Mouse (Mus musculus) limb, embryonic 11.5 days (tissue): ENCODE measurements around the gene Sdhaf4. TPM values are rescaled to one million over a fixed set of nuclear protein-coding genes. Genes with fewer than 3 reads are reported as not detected.
"Not testable (repeated sequence)": the region's sequence is repeated elsewhere in the genome, so short reads cannot be mapped to it uniquely, and the experiment has no call there.

Experiments
- ATAC-seq: fragments of 200-750 bp; cut with Nextera tagmentation; 2 replicates; pipeline ENCODE4 v1.8.0; 2017; ENCODE audit warnings: low read depth; ENCODE audit not compliant: insufficient number of reproducible peaks, low FRiP score, low TSS enrichment
- DNase-seq: peaks from one replicate; pipeline ENCODE4 v3.0.0-alpha.2; 2015; ENCODE audit warnings: low spot score
- H3K27ac ChIP-seq: fragments of 300-500 bp; sonication (generic); replicated peaks from 2 replicates; pipeline ENCODE4 v1.5.1; 2014; ENCODE audit warnings: low read depth, mild to moderate bottlenecking, low read length
- H3K27me3 ChIP-seq: fragments of 300-500 bp; sonication (generic); 2 replicates; pipeline ENCODE4 v1.6.1; 2014; ENCODE audit warnings: mild to moderate bottlenecking, low read length, mixed read lengths; ENCODE audit not compliant: control insufficient read depth, insufficient read depth
- H3K36me3 ChIP-seq: fragments of 300-500 bp; sonication (generic); 2 replicates; pipeline ENCODE4 v1.6.1; 2014; ENCODE audit warnings: mild to moderate bottlenecking, low read length, moderate library complexity, mixed read lengths; ENCODE audit not compliant: control insufficient read depth, insufficient read depth
- H3K4me1 ChIP-seq: fragments of 300-500 bp; sonication (generic); 2 replicates; pipeline ENCODE4 v1.6.1; 2014; ENCODE audit warnings: low read length, mixed read lengths; ENCODE audit not compliant: control insufficient read depth, insufficient read depth
- H3K4me2 ChIP-seq: fragments of 300-500 bp; sonication (generic); 2 replicates; pipeline ENCODE4 v1.6.1; 2014; ENCODE audit warnings: low read depth, mild to moderate bottlenecking, moderate library complexity; ENCODE audit not compliant: severe bottlenecking
- H3K4me3 ChIP-seq: fragments of 300-500 bp; sonication (generic); 2 replicates; pipeline ENCODE4 v1.5.1; 2014; ENCODE audit warnings: low read depth, low read length
- H3K9ac ChIP-seq: fragments of 300-500 bp; sonication (generic); 2 replicates; pipeline ENCODE4 v1.6.1; 2014; ENCODE audit warnings: mild to moderate bottlenecking, low read length
- H3K9me3 ChIP-seq: fragments of 300-500 bp; sonication (generic); 2 replicates; pipeline ENCODE4 v1.6.1; 2016; ENCODE audit warnings: low read length; ENCODE audit not compliant: control insufficient read depth
- WGBS: fragments of 180-500 bp; shearing (Covaris S2); extraction: QIAGEN DNeasy Blood & Tissue Kit; methylation state at CpG from one replicate; pipeline ENCODE4 v1.1.7; 2014; 5-methylcytosine and 5-hydroxymethylcytosine counted together
- polyA plus RNA-seq: library from polyadenylated mRNA; unstranded; fragments of >200 nt; fragmentation: Nextera tagmentation; extraction: Ambion mirVana; gene quantifications from 2 replicates; pipeline ENCODE4 v1.2.1, GENCODE M21; 2014

Sdhaf4 gene
- polyA plus RNA-seq, 1 experiment from 2014 or later: 98.4 TPM

DNA sequence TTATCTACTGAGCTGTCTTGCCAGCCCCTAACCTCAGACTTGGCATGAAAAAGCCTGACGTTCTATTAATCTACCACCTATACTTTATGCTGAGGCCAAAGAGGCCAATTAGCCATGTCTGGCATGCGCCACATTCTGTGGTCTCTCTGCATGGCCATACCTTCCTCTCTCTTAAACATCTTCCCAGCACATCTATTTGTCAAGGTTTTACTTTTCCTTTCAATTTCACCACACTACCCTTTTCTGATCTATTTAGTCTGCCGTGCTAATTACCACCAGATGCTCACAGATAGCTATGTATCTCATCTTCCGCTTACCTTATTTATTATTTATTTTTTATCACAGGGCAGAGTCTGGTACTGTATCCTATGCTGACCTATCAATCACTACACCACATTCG lies 6.1 kb downstream of the Sdhaf4 start:
- DNase-seq (no peak), ATAC-seq (no peak)
- H3K27ac ChIP-seq: no peak overlapping the region
- H3K27me3 ChIP-seq: no peaks in the 10 kb centered on the region
- peaks cover 2% of the 10 kb centered on the region; the same call in 1 of the 2 replicates for H3K36me3 ChIP-seq
- whole genome bisulfite sequencing: 93% methylated on average over 5 of the region's 5 CpGs
- H3K4me2 ChIP-seq: no peak overlapping the region
- no peak overlapping the region for H3K4me3 ChIP-seq
- H3K4me1 ChIP-seq: no peaks in the 10 kb centered on the region
- H3K9me3 ChIP-seq: no peaks in the 10 kb centered on the region
- no peak overlapping the region for H3K9ac ChIP-seq

DNA sequence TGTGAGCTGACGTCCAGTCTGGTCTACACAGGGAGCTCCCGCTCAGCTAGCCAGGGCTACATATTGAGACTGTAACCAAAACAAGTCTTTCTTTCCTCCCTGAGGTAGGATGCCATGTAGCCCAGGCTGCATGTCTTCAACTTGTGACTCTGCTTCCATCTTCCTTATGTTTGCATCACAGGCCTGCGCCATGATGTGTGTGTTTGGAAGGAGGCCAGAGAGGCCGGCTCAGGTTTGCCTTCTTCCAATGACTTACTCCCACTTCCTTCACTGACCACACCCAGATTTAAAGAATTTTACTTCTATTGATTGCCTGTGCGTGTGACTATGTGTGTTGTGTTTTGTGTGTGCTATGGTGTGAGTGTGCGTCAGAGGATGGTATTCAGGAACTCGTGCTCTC lies 6.6 kb downstream of the Sdhaf4 start:
- Histone ChIP-seq H3K4me3 (no peak overlapping the region), H3K9ac (no peak overlapping the region), H3K4me2 (no peak overlapping the region), H3K27ac (no peak overlapping the region), H3K27me3 (no peaks in the 10 kb centered on the region), H3K9me3 (no peaks in the 10 kb centered on the region), H3K4me1 (no peaks in the 10 kb centered on the region), H3K36me3 (peaks cover 2% of the 10 kb centered on the region; the same call in 1 of the 2 replicates)
- DNase-seq (no peak), ATAC-seq (no peak)
- 95% methylated on average over 7 of the region's 7 CpGs for WGBS

DNA sequence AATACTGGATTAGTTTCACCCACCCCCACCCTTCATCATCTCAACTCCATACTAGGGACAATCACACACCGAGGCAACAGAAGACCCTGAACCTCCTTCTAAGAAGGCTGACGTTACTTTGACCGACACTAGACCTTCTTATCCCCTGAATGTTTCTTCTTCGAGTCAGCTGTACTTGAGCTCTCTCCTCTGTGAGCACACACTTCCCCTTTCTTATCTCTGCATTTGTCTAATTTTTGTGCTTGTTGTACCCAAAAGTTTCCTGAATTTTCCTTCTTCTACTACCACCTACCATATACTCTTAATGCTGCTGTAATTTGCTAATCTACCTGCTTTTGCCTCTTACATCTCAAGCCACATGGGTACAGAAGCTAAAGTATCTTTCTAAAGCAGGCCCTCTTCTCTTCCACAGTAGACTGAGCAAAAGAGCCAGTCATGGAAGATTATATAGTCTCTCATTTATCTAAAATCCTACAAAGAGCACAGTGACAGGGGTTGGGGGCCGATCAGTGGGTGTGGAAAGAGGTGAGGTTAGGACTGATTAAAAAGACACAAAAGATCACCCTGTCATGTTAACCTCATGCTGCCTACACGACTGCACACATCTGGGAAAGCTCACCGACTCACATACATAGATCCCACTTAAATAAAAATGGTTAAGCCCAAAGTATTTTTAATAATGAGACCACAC lies 7.2 kb downstream of the Sdhaf4 start:
- no peak overlapping the region for H3K4me2 ChIP-seq

DNA sequence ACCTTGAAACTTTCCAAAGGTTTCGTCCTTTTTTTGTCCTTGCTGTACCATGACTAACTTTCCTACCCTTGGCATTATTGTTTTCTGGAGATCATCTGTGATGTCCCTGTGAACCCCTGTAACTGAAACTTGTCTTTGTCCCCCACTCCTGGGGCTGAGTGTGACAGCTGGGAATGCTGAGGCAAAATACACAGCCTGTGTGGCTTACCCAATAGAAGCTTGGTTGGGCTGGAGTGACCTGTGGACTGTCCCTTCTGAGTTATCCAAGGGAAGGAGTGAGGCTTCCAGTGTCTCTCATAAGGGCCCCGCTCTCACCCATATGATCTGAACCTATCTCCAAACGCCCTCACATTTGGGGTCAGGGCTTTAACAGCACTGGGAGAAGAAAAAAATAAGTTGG lies 8.0 kb downstream of the Sdhaf4 start:
- peaks cover 2% of the 10 kb centered on the region; the same call in 1 of the 2 replicates for H3K36me3 ChIP-seq
- H3K27me3 ChIP-seq: no peaks in the 10 kb centered on the region
- H3K4me2 ChIP-seq: no peak overlapping the region
- no peaks in the 10 kb centered on the region for H3K9me3 ChIP-seq
- WGBS: 88% methylated on average over 3 of the region's 3 CpGs
- ATAC-seq (no peak), DNase-seq (no peak)
- no peak overlapping the region for H3K9ac ChIP-seq
- no peak overlapping the region for H3K27ac ChIP-seq
- no peak overlapping the region for H3K4me3 ChIP-seq
- no peaks in the 10 kb centered on the region for H3K4me1 ChIP-seq

More for the DNA sequence above, 7.2 kb downstream of the Sdhaf4 start:
- H3K36me3 ChIP-seq: peaks cover 2% of the 10 kb centered on the region; the same call in 1 of the 2 replicates
- H3K4me1 ChIP-seq: no peaks in the 10 kb centered on the region
- no peaks in the 10 kb centered on the region for H3K9me3 ChIP-seq
- 93% methylated on average over 7 of the region's 7 CpGs for WGBS
- DNase-seq: no peak
- H3K9ac ChIP-seq: no peak overlapping the region
- no peak overlapping the region for H3K4me3 ChIP-seq
- no peak for ATAC-seq
- H3K27ac ChIP-seq: no peak overlapping the region
- H3K27me3 ChIP-seq: no peaks in the 10 kb centered on the region

DNA sequence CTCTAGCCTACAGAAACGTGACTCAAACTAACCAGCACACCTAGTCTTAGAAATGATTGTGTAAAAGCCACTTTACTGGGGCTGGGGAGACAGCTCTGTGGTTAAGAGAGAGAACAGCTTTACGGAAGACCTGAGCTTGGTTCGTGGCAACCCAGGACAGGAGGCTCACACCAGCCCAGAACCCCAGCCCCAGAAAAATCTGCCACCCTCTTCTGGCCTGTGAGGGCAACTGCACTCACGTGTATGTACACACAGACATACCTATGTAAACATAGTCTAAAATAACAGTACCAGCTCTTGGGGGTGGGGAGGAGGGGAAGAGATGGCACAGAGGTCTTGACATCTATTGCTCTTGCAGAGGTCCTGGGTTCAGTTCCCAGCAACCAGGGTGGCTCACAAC lies 10.0 kb downstream of the Sdhaf4 start:
- peaks cover 2% of the 10 kb centered on the region; the same call in 1 of the 2 replicates for H3K36me3 ChIP-seq
- DNase-seq: no peak
- no peaks in the 10 kb centered on the region for H3K4me1 ChIP-seq
- no peak for ATAC-seq
- no peak overlapping the region for H3K4me3 ChIP-seq
- no peak overlapping the region for H3K4me2 ChIP-seq
- H3K9ac ChIP-seq: no peak overlapping the region
- H3K9me3 ChIP-seq: no peaks in the 10 kb centered on the region
- 91% methylated on average over 4 of the region's 4 CpGs for WGBS
- H3K27me3 ChIP-seq: no peaks in the 10 kb centered on the region
- no peak overlapping the region for H3K27ac ChIP-seq

DNA sequence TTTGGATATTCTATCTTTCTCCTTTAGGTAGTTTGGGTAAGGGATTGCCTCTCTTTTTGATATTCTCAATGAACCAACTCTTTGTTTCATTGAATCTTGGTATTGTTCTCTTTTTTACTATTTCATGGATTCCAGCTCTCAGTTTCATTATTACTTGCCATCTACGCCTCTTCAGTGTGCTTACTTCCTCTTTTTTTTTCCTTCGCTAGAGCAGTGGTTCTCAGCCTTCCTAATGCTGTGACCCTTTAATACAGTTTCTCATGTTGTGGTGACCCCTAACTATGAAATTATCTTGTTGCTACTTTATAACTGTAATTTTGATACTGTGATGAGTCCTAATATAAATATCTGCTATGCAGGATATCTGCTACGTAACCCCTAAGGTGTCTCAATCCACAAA lies 22.3 kb downstream of the Sdhaf4 start:
- Histone ChIP-seq H3K9me3 (no peaks in the 10 kb centered on the region), H3K4me1 (no peaks in the 10 kb centered on the region)
- WGBS: 89% methylated on average over 3 of the region's 3 CpGs

DNA sequence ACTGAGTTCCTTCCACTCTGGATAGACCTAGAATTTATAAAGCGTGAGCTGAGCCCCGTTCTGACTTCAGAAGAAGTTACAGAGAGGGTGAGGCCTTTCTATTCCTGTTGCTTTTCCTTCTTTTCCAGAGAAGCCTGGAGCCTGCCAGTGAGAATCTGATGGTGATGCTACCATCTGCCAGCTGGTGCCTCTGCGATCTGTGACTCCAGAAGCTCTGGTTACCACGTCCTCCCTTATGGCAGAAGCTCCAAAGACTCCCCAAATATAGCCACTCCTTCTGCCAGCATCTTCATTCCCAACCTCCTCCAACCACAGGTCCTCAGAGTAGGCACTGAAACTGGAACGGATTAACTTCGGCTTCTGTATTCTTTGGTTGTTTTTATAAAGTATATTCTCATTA lies 27.2 kb downstream of the Sdhaf4 start:
- 86% methylated on average over 6 of the region's 6 CpGs for WGBS
- H3K4me3 ChIP-seq: no peak overlapping the region
- no peaks in the 10 kb centered on the region for H3K36me3 ChIP-seq
- ATAC-seq (no peak), DNase-seq (no peak)
- no peak overlapping the region for H3K27ac ChIP-seq
- H3K9me3 ChIP-seq: no peaks in the 10 kb centered on the region
- no peaks in the 10 kb centered on the region for H3K27me3 ChIP-seq
- no peak overlapping the region for H3K4me2 ChIP-seq
- no peak overlapping the region for H3K9ac ChIP-seq
- H3K4me1 ChIP-seq: 0 out of 2 replicates have a peak, but pooled peaks cover 3% of the 10 kb centered on the region

More for the DNA sequence above, 22.3 kb downstream of the Sdhaf4 start:
- H3K27me3 ChIP-seq: no peaks in the 10 kb centered on the region
- no peak overlapping the region for H3K27ac ChIP-seq
- no peak overlapping the region for H3K4me3 ChIP-seq
- no peak for DNase-seq
- H3K4me2 ChIP-seq: no peak overlapping the region
- ATAC-seq: no peak
- H3K9ac ChIP-seq: no peak overlapping the region
- no peaks in the 10 kb centered on the region for H3K36me3 ChIP-seq

DNA sequence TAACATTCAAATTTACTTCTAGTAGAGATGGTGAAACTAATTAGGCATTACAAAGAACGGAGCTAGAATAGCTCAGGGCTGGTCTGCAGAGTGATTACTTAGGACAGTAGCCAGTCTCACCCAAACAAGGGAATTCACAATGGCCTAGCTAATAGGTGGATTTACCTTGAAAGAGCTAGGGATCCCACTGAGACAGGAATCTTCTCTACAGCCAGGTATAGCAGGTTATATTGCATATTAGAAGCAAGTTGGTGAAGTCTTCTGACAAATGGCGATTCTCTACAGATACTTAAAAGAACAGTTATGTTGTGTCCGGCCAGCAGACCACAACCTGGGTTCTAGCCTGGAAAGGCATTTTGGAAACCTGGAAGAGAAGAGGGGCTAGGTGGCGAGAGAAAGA lies 34.3 kb downstream of the Sdhaf4 start:
- not testable (repeated sequence) for H3K36me3 ChIP-seq, H3K9ac ChIP-seq, H3K4me2 ChIP-seq, H3K4me1 ChIP-seq, H3K27me3 ChIP-seq, H3K4me3 ChIP-seq, ATAC-seq, H3K9me3 ChIP-seq, H3K27ac ChIP-seq, DNase-seq
- 83% methylated on average over 3 of the region's 4 CpGs for WGBS
